Mouse (Mus musculus): ENCODE data around the gene Gm7029. TPM values are rescaled to one million over a fixed set of nuclear protein-coding genes. Genes with fewer than 3 reads are reported as not detected.

The Gm7029 gene
- polyA plus RNA-seq, 1 experiment from 2014 or later, result not detected

DNA sequence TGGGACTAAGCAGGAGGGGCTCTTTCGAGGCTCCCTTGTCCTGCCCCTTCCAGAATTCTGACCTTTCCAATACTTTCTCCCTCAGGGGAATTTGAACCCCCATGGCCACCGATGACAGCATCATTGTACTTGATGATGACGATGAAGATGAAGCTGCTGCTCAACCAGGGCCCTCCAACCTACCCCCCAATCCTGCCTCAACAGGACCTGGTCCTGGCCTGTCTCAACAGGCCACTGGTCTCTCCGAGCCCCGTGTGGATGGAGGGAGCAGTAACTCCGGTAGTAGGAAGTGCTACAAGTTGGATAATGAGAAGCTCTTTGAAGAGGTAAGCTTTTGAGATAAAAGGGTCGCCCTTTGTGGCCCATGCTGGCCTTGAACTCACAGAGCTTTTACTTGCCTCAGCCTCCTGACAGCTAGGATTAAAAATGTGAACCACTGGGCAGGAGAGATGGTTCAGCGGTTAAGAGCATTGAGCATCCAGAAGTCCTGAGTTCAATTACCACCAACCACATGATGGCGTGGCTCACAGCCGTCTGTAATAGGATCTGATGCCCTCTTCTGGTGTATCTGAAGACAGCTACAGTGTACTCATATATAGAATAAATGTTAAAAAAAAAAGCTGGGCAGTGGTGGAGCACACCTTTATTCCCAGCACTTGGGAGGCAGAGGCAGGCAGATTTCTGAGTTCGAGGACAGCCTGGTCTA lies 36.9 kb downstream of the Gm7029 start:
- Histone ChIP-seq H3K9me3 (no peaks in the 10 kb centered on the region), H3K36me3 (replicated peaks) (peaks cover 49% of the 10 kb centered on the region), H3K27ac (peak overlapping the region; percentile 94), H3K4me1 (peaks cover 63% of the 10 kb centered on the region), H3K27me3 (ENCODE audit: poor library complexity, severe bottlenecking) (no peaks in the 10 kb centered on the region), H3K4me3 (peak overlapping the region; percentile 95)
- WGBS, result 57% methylated on average over 11 of the region's 11 CpGs
- DNase-seq (ENCODE audit: extremely low spot score, low spot score), result no peak

DNA sequence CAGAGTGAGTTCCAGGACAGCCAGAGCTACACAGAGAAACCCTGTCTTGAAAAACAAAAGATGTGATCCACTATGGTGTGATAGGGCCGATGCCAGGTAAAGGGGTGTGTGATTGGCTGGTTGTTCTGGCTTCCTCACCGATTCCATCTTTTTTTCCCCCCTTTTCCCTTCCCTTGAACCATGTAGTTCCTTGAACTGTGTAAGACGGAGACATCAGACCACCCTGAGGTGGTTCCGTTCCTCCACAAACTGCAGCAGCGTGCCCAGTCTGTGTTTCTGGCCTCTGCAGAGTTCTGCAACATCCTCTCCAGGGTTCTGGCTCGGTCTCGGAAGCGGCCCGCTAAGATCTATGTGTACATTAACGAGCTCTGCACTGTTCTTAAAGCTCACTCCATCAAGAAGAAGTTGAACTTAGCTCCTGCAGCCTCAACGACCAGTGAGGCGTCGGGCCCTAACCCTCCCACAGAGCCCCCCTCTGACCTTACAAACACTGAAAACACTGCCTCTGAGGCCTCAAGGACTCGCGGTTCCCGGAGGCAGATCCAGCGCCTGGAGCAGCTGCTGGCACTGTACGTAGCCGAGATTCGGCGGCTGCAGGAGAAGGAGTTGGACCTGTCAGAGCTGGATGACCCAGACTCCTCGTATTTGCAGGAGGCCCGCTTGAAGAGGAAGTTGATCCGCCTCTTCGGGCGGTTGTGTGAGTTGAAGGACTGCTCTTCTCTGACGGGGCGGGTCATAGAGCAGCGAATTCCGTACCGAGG lies 37.6 kb downstream of the Gm7029 start:
- peaks cover 65% of the 10 kb centered on the region for H3K4me1 ChIP-seq
- H3K4me3 ChIP-seq, result peak overlapping the region; percentile 95; the same call in 1 of the 2 replicates
- no peak overlapping the region for H3K27ac ChIP-seq
- H3K36me3 ChIP-seq (replicated peaks), result peaks cover 49% of the 10 kb centered on the region
- no peaks in the 10 kb centered on the region for H3K27me3 ChIP-seq (ENCODE audit: poor library complexity, severe bottlenecking)
- no peak for DNase-seq (ENCODE audit: extremely low spot score, low spot score)
- no peaks in the 10 kb centered on the region for H3K9me3 ChIP-seq
- WGBS, result 94% methylated on average over 31 of the region's 31 CpGs

DNA sequence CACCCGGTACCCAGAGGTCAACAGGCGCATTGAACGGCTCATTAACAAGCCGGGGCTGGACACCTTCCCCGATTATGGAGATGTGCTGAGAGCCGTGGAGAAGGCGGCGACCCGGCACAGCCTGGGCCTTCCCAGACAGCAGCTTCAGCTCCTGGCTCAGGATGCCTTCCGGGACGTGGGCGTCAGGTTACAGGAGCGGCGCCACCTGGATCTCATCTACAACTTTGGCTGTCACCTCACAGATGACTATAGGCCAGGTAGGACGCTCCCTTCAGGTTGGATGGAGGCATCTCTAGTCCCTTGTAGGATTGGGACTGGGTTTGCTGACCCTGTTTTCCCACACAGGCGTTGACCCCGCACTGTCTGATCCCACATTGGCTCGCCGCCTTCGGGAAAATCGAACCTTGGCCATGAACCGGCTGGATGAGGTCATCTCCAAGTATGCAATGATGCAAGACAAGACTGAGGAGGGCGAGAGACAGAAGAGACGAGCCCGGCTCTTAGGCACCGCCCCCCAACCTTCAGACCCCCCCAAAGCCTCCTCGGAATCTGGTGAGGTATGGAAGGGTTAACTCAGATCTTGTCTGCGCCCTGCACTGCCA lies 38.3 kb downstream of the Gm7029 start:
- peak overlapping the region; percentile 16; the same call in 1 of the 2 replicates for H3K4me3 ChIP-seq
- peaks cover 51% of the 10 kb centered on the region for H3K36me3 ChIP-seq (replicated peaks)
- no peak overlapping the region for H3K27ac ChIP-seq
- no peaks in the 10 kb centered on the region for H3K9me3 ChIP-seq
- H3K4me1 ChIP-seq, result peaks cover 72% of the 10 kb centered on the region
- no peaks in the 10 kb centered on the region for H3K27me3 ChIP-seq (ENCODE audit: poor library complexity, severe bottlenecking)
- DNase-seq (ENCODE audit: extremely low spot score, low spot score), result no peak
- 94% methylated on average over 28 of the region's 28 CpGs for WGBS

DNA sequence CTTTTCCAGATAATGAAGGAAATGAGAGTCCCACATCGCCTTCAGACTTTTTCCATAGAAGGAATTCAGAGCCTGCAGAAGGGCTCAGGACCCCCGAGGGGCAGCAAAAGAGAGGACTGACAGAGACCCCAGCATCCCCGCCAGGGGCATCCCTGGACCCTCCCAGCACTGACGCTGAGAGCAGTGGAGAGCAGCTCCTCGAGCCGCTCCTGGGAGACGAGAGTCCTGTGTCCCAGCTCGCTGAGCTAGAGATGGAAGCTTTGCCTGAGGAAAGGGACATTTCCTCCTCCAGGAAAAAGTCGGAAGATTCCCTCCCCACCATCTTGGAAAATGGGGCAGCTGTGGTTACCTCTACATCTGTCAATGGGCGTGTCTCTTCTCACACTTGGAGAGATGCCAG lies 39.6 kb downstream of the Gm7029 start:
- H3K27me3 ChIP-seq (ENCODE audit: poor library complexity, severe bottlenecking), result peaks cover 9% of the 10 kb centered on the region
- H3K4me3 ChIP-seq, result peak overlapping the region; percentile 22; the same call in 1 of the 2 replicates
- peaks cover 65% of the 10 kb centered on the region for H3K36me3 ChIP-seq (replicated peaks)
- H3K27ac ChIP-seq, result no peak overlapping the region
- H3K4me1 ChIP-seq, result peaks cover 78% of the 10 kb centered on the region
- WGBS, result 89% methylated on average over 10 of the region's 10 CpGs
- DNase-seq (ENCODE audit: extremely low spot score, low spot score), result no peak
- H3K9me3 ChIP-seq, result no peaks in the 10 kb centered on the region; the same call in 1 of the 2 replicates

DNA sequence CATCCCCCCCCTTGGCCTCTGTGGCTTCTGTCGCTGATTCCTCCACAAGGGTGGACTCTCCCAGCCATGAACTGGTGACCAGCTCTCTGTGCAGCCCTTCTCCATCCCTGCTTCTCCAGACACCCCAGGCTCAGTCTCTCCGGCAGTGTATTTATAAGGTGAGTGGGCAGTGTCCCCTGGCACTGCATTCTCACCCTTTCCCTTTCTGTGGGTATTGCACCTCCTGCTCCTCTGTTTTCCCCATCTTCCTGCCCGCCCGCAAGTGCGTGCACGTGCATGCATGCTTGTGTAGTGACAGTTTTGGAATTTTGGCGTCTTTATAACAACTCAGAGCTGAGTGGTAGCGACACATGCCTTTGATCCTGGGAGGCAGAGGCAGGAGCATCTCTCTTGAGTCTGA lies 40.3 kb downstream of the Gm7029 start:
- peaks cover 68% of the 10 kb centered on the region for H3K36me3 ChIP-seq (replicated peaks)
- no peaks in the 10 kb centered on the region; the same call in 1 of the 2 replicates for H3K9me3 ChIP-seq
- H3K4me3 ChIP-seq, result peak overlapping the region; percentile 22; the same call in 1 of the 2 replicates
- peaks cover 15% of the 10 kb centered on the region for H3K27me3 ChIP-seq (ENCODE audit: poor library complexity, severe bottlenecking)
- DNase-seq (ENCODE audit: extremely low spot score, low spot score), result no peak
- H3K27ac ChIP-seq, result no peak overlapping the region
- peaks cover 78% of the 10 kb centered on the region for H3K4me1 ChIP-seq
- WGBS, result 98% methylated on average over 8 of the region's 8 CpGs

DNA sequence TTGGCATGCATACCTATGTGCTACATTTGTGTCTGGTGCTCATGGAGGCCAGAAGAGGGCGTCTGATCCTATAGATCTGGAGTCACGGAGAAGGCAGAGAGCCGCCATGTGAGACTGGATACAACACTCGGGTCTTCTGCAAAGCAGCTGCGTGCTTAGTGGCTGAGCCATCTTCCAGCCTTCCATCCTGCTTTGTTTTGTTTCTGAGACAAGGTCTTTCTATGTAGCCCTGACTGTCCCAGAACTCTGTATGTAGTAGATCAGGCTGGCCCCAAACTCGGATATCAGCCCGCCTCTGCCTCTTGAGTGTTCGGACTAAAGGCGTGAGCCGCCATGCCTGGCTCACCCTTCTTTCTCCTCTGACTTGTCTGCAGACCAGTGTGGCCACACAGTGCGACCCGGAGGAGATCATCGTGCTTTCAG lies 41.3 kb downstream of the Gm7029 start:
- peaks cover 82% of the 10 kb centered on the region for H3K4me1 ChIP-seq
- H3K9me3 ChIP-seq, result no peaks in the 10 kb centered on the region; the same call in 1 of the 2 replicates
- H3K27ac ChIP-seq, result peak overlapping the region; percentile 40; the same call in 1 of the 2 replicates
- H3K27me3 ChIP-seq (ENCODE audit: poor library complexity, severe bottlenecking), result peaks cover 15% of the 10 kb centered on the region
- H3K4me3 ChIP-seq, result peak overlapping the region; percentile 76
- no peak for DNase-seq (ENCODE audit: extremely low spot score, low spot score)
- H3K36me3 ChIP-seq (replicated peaks), result peaks cover 68% of the 10 kb centered on the region
- 73% methylated on average over 13 of the region's 13 CpGs for WGBS

DNA sequence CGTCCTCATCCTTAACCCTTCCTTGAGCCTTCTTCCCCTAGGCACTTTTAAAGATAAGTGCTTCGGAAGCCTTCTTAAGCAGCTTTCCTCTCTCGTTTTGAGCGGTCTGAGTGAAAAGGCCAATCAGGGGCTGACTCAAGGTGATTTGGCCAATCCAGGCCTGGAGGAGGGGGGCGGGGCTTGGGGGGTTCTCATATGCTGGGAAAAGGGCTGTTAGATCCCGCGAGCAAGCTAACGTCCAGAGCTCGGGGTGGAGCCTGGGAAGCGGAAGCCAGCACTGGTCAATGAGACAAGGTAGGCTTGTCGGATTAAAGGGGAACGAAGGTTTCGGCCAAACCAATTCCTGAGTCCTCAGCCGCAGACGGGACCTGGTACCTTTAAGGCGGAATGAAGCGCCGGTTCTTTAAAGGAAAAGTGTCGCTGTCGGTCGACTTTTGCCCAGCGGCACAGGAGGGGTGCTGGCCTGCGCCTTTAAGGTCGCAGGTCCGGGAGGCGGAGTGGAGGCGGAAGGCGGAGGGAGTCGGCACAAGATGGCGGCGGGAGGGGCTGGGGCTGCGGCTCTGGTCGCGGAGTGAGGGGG lies 42.1 kb downstream of the Gm7029 start, which contains the start of the genes Tapbp and Zbtb22:
Gene Tapbp (plus strand): TSS at position 229 of the 580 bp plus-strand sequence.
Gene Zbtb22 (plus strand): TSS at position 234 of the 580 bp plus-strand sequence.
- peak; percentile 98 for DNase-seq (ENCODE audit: extremely low spot score, low spot score)
- H3K9me3 ChIP-seq, result no peaks in the 10 kb centered on the region; the same call in 1 of the 2 replicates
- H3K27me3 ChIP-seq (ENCODE audit: poor library complexity, severe bottlenecking), result peaks cover 15% of the 10 kb centered on the region
- 0% methylated on average over 34 of the region's 34 CpGs for WGBS
- H3K4me1 ChIP-seq, result peaks cover 82% of the 10 kb centered on the region
- peak within 1 kb of the TSS; percentile 95 for H3K27ac ChIP-seq
- peak within 1 kb of the TSS; percentile 76 for H3K4me3 ChIP-seq
- peaks cover 64% of the 10 kb centered on the region for H3K36me3 ChIP-seq (replicated peaks)

DNA sequence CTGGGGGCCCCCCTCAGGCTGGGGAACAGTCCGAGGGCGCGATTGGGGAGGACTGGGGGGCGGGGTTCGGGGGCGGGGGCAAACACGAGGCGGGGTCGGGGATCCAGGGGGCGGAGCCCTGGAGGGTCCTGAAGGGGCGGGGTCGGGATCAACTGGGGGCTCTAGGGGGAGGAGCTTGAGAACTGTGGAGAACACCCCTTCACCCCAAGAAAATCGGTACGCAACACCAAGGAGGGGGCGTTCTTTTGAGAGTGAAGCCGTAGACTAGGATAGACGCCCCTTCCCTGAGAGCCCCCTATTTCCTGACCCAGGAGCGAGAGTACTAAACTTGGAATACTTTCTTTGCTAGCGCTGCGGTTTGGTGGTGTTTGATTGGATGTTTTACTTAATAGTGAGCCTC lies 42.7 kb downstream of the Gm7029 start:
- peak overlapping the region; percentile 76 for H3K4me3 ChIP-seq
- H3K9me3 ChIP-seq, result no peaks in the 10 kb centered on the region; the same call in 1 of the 2 replicates
- peak overlapping the region; percentile 95 for H3K27ac ChIP-seq
- WGBS, result under 1% methylated on average over 19 of the region's 20 CpGs
- no peak for DNase-seq (ENCODE audit: extremely low spot score, low spot score)
- peaks cover 15% of the 10 kb centered on the region for H3K27me3 ChIP-seq (ENCODE audit: poor library complexity, severe bottlenecking)
- peaks cover 83% of the 10 kb centered on the region for H3K4me1 ChIP-seq
- H3K36me3 ChIP-seq (replicated peaks), result peaks cover 59% of the 10 kb centered on the region

DNA sequence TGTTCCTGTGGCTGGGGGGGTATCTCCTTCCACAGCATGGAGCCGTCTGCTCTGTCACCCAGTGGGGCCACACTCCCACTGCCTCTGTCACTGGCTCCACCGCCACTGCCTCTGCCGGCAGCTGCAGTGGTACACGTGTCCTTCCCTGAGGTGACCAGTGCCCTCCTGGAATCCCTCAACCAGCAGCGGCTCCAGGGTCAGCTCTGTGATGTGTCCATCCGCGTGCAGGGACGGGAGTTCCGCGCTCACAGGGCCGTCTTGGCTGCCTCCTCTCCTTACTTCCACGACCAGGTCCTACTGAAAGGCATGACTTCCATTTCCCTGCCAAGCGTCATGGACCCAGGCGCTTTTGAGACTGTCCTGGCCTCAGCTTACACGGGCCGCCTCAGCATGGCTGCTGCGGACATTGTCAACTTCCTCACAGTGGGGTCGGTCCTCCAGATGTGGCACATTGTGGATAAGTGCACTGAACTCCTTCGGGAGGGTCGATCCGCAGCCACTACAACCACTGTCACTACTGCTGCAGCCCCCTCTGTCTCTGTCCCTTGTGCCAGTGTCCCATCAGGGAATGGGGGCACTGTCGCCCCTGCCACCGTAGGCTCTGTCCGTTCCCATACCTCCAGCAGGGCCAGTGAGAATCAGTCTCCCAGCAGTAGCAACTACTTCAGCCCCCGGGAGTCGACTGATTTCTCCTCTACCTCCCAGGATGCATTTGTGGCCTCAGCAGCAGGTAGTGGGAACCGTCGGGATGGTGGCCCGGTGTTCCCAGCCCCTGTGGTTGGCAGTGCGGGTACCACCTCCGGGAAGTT lies 43.4 kb downstream of the Gm7029 start:
- 78% methylated on average over 31 of the region's 31 CpGs for WGBS
- H3K27ac ChIP-seq, result peak overlapping the region; percentile 26; the same call in 1 of the 2 replicates
- H3K9me3 ChIP-seq, result no peaks in the 10 kb centered on the region; the same call in 1 of the 2 replicates
- H3K4me1 ChIP-seq, result peaks cover 76% of the 10 kb centered on the region
- no peak for DNase-seq (ENCODE audit: extremely low spot score, low spot score)
- peak overlapping the region; percentile 76 for H3K4me3 ChIP-seq
- peaks cover 51% of the 10 kb centered on the region for H3K36me3 ChIP-seq (replicated peaks)
- H3K27me3 ChIP-seq (ENCODE audit: poor library complexity, severe bottlenecking), result peaks cover 15% of the 10 kb centered on the region

DNA sequence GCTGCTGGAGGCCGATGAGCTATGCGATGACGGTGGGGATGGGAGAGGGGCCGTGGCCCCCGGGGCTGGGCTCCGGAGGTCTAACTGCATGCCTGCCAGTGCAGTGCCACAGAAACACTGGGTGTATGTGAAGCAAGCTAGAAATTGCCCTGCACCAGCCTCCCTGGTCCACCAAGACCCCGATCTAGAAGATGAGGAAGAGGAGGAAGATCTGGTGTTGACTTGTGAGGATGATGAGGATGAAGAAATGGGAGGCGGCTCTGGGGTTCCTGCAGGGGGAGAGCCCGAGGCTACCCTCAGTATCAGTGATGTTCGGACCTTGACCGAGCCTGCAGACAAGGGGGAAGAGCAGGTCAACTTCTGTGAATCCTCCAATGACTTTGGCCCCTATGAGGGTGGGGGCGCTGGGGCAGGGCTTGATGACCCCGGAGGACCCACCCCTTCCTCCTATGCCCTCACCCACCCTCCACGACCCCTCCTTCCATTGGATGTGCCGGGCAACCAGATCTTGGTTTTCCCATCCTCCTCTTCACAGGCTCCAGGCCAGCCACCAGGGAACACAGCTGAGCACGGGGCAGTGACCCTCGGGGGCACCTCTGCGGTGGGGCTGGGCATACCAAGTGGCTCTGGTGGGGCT lies 44.1 kb downstream of the Gm7029 start:
- H3K27me3 ChIP-seq (ENCODE audit: poor library complexity, severe bottlenecking), result peaks cover 15% of the 10 kb centered on the region
- H3K4me1 ChIP-seq, result peaks cover 72% of the 10 kb centered on the region
- no peak overlapping the region for H3K27ac ChIP-seq
- peaks cover 44% of the 10 kb centered on the region for H3K36me3 ChIP-seq (replicated peaks)
- 84% methylated on average over 18 of the region's 18 CpGs for WGBS
- no peak for DNase-seq (ENCODE audit: extremely low spot score, low spot score)
- peak overlapping the region; percentile 76 for H3K4me3 ChIP-seq
- no peaks in the 10 kb centered on the region; the same call in 1 of the 2 replicates for H3K9me3 ChIP-seq
